Mouse (Mus musculus) adrenal gland, postnatal 25 days (tissue): ENCODE measurements around the gene Gm9639. TPM values are rescaled to one million over a fixed set of nuclear protein-coding genes. Genes with fewer than 3 reads are reported as not detected.
"Not testable (repeated sequence)": the region's sequence is repeated elsewhere in the genome, so short reads cannot be mapped to it uniquely, and the experiment has no call there.

Experiments
- DNase-seq: peaks from one replicate; pipeline ENCODE4 v3.0.0; 2021; ENCODE audit warnings: mixed read lengths
- long read RNA-seq: library from polyadenylated mRNA; stranded (forward); transcript quantifications from one replicate; pipeline ENCODE4 v2.0.0, GENCODE M21; 2021
- total RNA-seq: library from RNA; stranded (reverse); gene quantifications from 2 replicates; pipeline ENCODE4 v1.2.3, GENCODE M21; 2021

Gm9639 gene
- total RNA-seq, result not detected in 2 replicates
- long read RNA-seq, result 0 reads

DNA sequence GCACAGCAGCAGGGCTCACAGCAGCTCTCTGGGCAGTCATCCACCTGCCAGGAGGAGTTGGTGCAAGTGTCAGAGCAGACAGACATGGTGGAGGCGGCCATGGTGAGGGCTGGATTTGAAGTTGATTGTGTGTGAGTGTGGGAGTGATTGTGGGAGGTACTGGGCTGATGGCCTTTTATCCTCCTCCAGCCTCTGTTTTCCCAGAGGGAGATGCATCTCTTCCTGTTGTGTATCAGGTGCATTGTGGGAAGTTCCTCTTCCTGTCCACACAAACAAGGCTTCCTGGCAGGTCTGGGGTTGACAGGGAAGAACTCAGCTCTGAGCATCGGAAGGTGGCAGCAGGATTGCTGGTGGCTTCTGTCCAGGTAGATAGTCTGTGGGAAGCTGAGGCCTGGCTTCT, at the start of gene Gm9639:
TSS of gene Gm9639 (minus strand) at position 101 of the 400 bp plus-strand sequence.
- no peak for DNase-seq

GRCm38 (mm10) chr10:77839006-77839405, 44.1 kb upstream of the Gm9639 start:
- no peak for DNase-seq

GRCm38 (mm10) chr10:77835647-77836046, 40.8 kb upstream of the Gm9639 start, which contains the start of gene Krtap10-10:
Gene Krtap10-10 (plus strand): TSS chr10:77835947.
- no peak for DNase-seq

- no peak for DNase-seq
These were observed 32.1 kb upstream of the Gm9639 start, which contains the start of gene Krtap10-4 for GRCm38 (mm10) chr10:77826951-77827350. Gene Krtap10-4 (minus strand): TSS chr10:77827095.

- DNase-seq, result no peak
These were observed 24.3 kb upstream of the Gm9639 start for GRCm38 (mm10) chr10:77819203-77819602.

DNA sequence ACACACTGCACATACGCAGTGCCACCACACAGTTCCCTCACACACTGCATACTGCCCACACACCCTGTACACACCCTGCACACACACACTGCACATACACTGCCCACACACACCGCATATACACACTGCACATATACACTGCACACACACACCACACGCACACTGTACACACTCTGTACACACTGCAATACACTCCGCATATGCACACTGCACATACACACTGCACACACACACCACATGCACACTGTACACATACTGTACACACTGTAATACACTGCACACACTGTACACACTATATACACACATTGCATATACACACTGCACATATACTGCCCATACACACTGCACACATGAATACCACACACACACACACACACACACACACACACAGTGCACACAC, 23.6 kb upstream of the Gm9639 start:
- no peak for DNase-seq

- DNase-seq, result peak; percentile 19
These were observed 20.6 kb upstream of the Gm9639 start for GRCm38 (mm10) chr10:77815514-77815913.

DNA sequence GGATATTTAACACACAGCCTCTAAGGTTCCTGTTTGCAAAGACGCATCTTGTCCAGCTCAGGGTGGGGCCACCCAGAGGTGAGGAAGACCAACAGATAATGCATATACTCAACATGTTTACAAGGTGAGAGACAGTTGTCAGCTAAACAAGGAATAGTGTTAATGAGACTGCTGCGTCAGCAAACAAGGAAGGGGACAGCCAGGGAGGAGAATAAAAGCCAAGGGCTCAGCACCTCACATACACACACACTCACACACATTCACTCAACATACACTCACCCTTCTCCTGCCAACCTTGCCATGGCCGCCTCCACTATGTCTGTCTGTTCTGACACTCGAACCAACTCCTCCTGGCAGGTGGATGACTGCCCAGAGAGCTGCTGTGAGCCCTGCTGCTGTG, 19.5 kb upstream of the Gm9639 start, which contains the start of gene Gm2696:
TSS of gene Gm2696 (plus strand) at position 301 of the 400 bp plus-strand sequence.
- DNase-seq, result no peak

DNA sequence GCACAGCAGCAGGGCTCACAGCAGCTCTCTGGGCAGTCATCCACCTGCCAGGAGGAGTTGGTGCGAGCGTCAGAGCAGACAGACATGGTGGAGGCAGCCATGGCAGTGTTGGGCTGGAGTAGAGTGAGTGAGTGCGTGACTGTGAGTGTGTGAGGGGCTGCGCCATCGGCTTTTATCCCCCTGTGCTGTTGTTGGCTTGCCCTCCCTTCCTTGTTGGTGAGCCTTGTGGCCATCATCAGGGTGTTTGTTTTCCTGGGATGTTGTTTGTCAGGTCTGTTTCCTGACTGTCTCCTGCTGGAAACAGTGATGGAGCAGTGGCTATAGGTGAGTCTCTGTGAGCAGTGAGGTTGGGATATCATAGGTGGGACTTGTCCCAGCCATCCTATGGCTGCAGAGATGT, 16.9 kb upstream of the Gm9639 start, which contains the start of gene Gm9507:
TSS of gene Gm9507 (minus strand) at position 101 of the 400 bp plus-strand sequence.
- no peak for DNase-seq

DNA sequence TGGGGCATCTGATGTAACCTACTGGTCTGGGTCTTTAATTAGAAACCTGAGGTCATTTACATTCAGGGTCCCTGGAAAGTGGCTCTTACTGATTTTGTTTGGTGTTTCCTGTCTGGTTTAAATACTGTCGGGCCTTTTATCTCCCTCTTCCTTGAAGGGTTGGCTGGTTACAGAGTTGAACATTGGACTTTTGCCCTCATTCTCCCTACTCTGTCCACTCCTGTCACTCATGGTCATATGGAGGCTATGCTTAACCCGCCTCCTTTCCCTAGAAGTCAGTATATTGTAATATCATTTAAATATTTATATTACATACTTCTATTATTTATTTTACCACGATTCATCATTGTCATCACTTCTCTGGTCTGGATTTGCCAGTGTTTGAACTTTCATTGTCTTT, 9.2 kb upstream of the Gm9639 start:
- no peak for DNase-seq

GRCm38 (mm10) chr10:77798921-77799508, 4.1 kb upstream of the Gm9639 start, which contains the start of gene Gm19668:
Gene Gm19668 (minus strand): TSS chr10:77799133.
- DNase-seq, result no peak

GRCm38 (mm10) chr10:77798164-77798920, 3.5 kb upstream of the Gm9639 start:
- DNase-seq, result not testable (repeated sequence)

- no peak for DNase-seq
These were observed 2.8 kb upstream of the Gm9639 start for GRCm38 (mm10) chr10:77797677-77798076.

- no peak for DNase-seq
These were observed 6.3 kb downstream of the Gm9639 start for GRCm38 (mm10) chr10:77788621-77789020.

- not testable (repeated sequence) for DNase-seq
These were observed 7.0 kb downstream of the Gm9639 start, which contains the start of gene Gm7137 for GRCm38 (mm10) chr10:77787876-77788275. Gene Gm7137 (minus strand): TSS chr10:77788200.

DNA sequence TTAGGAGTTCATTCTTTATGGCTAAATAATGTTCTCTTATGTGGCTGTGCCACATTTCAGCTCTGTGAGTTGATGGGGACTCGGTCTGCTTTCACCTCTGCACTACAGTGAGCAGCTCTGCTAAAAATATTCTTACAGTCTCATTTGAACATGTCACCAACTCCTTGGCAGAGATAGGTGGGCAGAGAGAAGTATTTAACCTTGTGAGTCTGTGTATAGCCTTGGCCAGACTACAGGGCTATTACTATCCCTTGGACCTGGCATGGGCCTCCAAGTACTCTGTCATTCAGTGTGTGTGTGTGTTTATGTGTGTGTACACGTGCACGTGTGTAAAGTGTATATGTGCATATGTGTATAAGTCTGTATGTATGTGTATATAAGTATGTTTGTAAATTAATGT, 11.5 kb downstream of the Gm9639 start:
- DNase-seq, result not testable (repeated sequence)

- DNase-seq, result not testable (repeated sequence)
These were observed 12.4 kb downstream of the Gm9639 start, which contains the start of gene Gm3250 for GRCm38 (mm10) chr10:77782442-77782841. Gene Gm3250 (minus strand): TSS chr10:77782542.

GRCm38 (mm10) chr10:77776844-77777243, 18.0 kb downstream of the Gm9639 start, which contains the start of gene Gm7138:
Gene Gm7138 (minus strand): TSS chr10:77776944.
- not testable (repeated sequence) for DNase-seq

DNA sequence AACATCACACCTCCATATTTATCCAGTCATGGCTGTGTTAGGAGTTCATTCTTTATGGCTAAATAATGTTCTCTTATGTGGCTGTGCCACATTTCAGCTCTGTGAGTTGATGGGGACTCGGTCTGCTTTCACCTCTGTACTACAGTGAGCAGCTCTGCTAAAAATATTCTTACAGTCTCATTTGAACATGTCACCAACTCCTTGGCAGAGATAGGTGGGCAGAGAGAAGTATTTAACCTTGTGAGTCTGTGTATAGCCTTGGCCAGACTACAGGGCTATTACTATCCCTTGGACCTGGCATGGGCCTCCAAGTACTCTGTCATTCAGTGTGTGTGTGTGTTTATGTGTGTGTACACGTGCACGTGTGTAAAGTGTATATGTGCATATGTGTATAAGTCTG, 22.7 kb downstream of the Gm9639 start:
- not testable (repeated sequence) for DNase-seq

GRCm38 (mm10) chr10:77771225-77771624, 23.7 kb downstream of the Gm9639 start, which contains the start of gene Gm3238:
Gene Gm3238 (minus strand): TSS chr10:77771325.
- not testable (repeated sequence) for DNase-seq

- no peak for DNase-seq
These were observed 25.1 kb downstream of the Gm9639 start for GRCm38 (mm10) chr10:77769727-77770126.

- DNase-seq, result not testable (repeated sequence)
These were observed 35.3 kb downstream of the Gm9639 start, which contains the start of gene Gm3233 for GRCm38 (mm10) chr10:77759582-77759981. Gene Gm3233 (minus strand): TSS chr10:77759682.

DNA sequence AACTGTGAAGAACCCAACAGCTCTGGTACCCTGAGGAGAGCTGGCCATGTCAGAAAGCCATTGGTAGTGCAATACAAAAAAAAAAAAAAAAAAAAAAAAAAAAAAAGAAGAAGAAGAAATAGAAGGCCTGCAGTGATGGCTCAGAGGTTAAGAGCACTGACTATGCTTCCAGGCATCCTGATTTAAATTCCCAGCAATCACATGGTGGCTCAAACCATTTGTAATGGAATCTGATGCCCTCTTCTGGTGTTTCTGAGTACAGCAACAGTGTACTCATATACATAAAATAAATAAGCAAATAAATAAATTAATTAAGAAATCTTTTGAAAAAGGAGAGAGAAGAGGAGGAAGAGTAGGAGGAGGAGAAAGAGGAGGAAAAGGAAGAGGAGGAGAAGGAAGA, 41.4 kb downstream of the Gm9639 start:
- no peak for DNase-seq
